1 mouse cellular context compared by ENCODE assay signal in the genomic region with DNA sequence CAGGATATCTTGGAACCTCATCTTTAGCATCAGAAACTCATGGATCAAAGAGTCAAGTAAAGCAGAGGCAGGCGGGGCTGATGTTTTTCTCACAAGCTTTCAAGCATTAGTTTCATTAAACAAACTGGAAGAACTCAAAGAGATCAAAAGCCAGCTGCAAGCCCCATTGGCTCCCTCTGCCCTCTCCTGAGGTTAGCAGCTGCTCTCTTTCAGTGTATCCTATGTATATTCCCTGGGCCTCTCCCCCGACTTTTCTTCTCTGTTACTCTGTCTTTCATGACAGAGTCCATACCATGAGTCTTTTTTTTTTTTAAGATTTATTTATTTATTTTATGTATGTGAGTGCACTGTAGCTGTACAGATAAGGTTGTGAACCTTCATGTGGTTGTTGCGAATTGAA.
TF ChIP-seq lines count a peak whose summit lies in the region.

No protein-coding gene starts in this region.

TF ChIP-seq in myocyte, 11 proteins besides CTCF, POLR2A, EP300 and RAD21 (continued from another document):
- TF ChIP-seq TCF12 (IDR thresholded peaks at IDR 0.05; ENCODE audit: insufficient read depth, poor library complexity, severe bottlenecking) (no peak), MYOG (IDR thresholded peaks at IDR 0.05; ENCODE audit: control insufficient read depth in 1 of 3, insufficient read depth in 1 of 3, insufficient read length in 2 of 3, low read depth in 2 of 3) (no peak), CEBPB (IDR thresholded peaks at IDR 0.05; ENCODE audit: insufficient read depth, poor library complexity, severe bottlenecking) (no peak), E2F4 (IDR thresholded peaks at IDR 0.05; ENCODE audit: insufficient read depth) (no peak), USF1 (IDR thresholded peaks at IDR 0.05; ENCODE audit: low read depth) (no peak)
TF ChIP-seq in myocyte: peak in this region for 0.
